Mouse (Mus musculus) hindbrain, embryonic 11.5 days (tissue): ENCODE measurements around the gene Castor1. TPM values are rescaled to one million over a fixed set of nuclear protein-coding genes. Genes with fewer than 3 reads are reported as not detected.
A peak's percentile ranks its signal among the peaks of the same experiment; 100 is the strongest.

ENCODE experiments used
- ATAC-seq: fragments of 200-750 bp; cut with Nextera tagmentation; 2 replicates; pipeline ENCODE4 v1.8.0; 2017; ENCODE audit warnings: mild to moderate bottlenecking, moderate TSS enrichment, moderate library complexity; ENCODE audit not compliant: low FRiP score
- DNase-seq: peaks from one replicate; pipeline ENCODE4 v3.0.0-alpha.2; 2015; ENCODE audit warnings: low spot score
- H3K27ac ChIP-seq: fragments of 300-500 bp; sonication (generic); 2 replicates; pipeline ENCODE4 v1.5.1; 2014; ENCODE audit warnings: mild to moderate bottlenecking, low read depth, low read length
- H3K27me3 ChIP-seq: fragments of 300-500 bp; sonication (generic); 2 replicates; pipeline ENCODE4 v1.6.1; 2014; ENCODE audit warnings: mild to moderate bottlenecking, low read length, moderate library complexity, mixed read lengths; ENCODE audit not compliant: control insufficient read depth, insufficient read depth
- H3K36me3 ChIP-seq: fragments of 300-500 bp; sonication (generic); 2 replicates; pipeline ENCODE4 v1.6.1; 2014; ENCODE audit warnings: mild to moderate bottlenecking, low read length, moderate library complexity, mixed read lengths; ENCODE audit not compliant: control insufficient read depth, insufficient read depth
- H3K4me1 ChIP-seq: fragments of 300-500 bp; sonication (generic); replicated peaks from 2 replicates; pipeline ENCODE4 v1.6.1; 2014; ENCODE audit warnings: low read length, mixed read lengths; ENCODE audit not compliant: control insufficient read depth, insufficient read depth
- H3K4me2 ChIP-seq: fragments of 300-500 bp; sonication (generic); replicated peaks from 2 replicates; pipeline ENCODE4 v1.6.1; 2014; ENCODE audit warnings: mild to moderate bottlenecking, low read depth, low read length
- H3K4me3 ChIP-seq: fragments of 300-500 bp; sonication (generic); 2 replicates; pipeline ENCODE4 v1.5.1; 2014; ENCODE audit warnings: low read depth, low read length
- H3K9ac ChIP-seq: fragments of 300-500 bp; sonication (generic); 2 replicates; pipeline ENCODE4 v1.6.1; 2014; ENCODE audit warnings: low read depth, low read length
- H3K9me3 ChIP-seq: fragments of 300-500 bp; sonication (generic); 2 replicates; pipeline ENCODE4 v1.6.1; 2016; ENCODE audit warnings: low read length; ENCODE audit not compliant: control insufficient read depth
- WGBS: fragments of 180-500 bp; shearing (Covaris S2); extraction: QIAGEN DNeasy Blood & Tissue Kit; methylation state at CpG from one replicate; pipeline ENCODE4 v1.1.7; 2014; 5-methylcytosine and 5-hydroxymethylcytosine counted together
- polyA plus RNA-seq: library from polyadenylated mRNA; unstranded; fragments of >200 nt; fragmentation: Nextera tagmentation; extraction: Ambion mirVana; gene quantifications from 2 replicates; pipeline ENCODE4 v1.2.1, GENCODE M21; 2014

The Castor1 gene
- polyA plus RNA-seq, 1 experiment from 2014 or later = 3.4 TPM

- Histone ChIP-seq H3K4me1 (no peaks in the 10 kb centered on the region), H3K4me3 (no peak overlapping the region), H3K27me3 (no peaks in the 10 kb centered on the region), H3K9ac (no peak overlapping the region), H3K4me2 (no peak overlapping the region), H3K27ac (no peak overlapping the region), H3K36me3 (no peaks in the 10 kb centered on the region), H3K9me3 (no peaks in the 10 kb centered on the region)
- DNase-seq = no peak
- 73% methylated on average over 14 of the region's 14 CpGs for WGBS
- no peak for ATAC-seq
Measured at GRCm38 (mm10) chr11:4247201-4247959, 29.4 kb downstream of the Castor1 start.

- Histone ChIP-seq H3K9ac (no peak overlapping the region), H3K9me3 (no peaks in the 10 kb centered on the region), H3K36me3 (no peaks in the 10 kb centered on the region), H3K27ac (no peak overlapping the region), H3K27me3 (no peaks in the 10 kb centered on the region), H3K4me3 (no peak overlapping the region), H3K4me2 (no peak overlapping the region), H3K4me1 (no peaks in the 10 kb centered on the region)
- WGBS = 91% methylated on average over 3 of the region's 3 CpGs
- DNase-seq = no peak
- ATAC-seq = no peak
Measured at GRCm38 (mm10) chr11:4249151-4249550, 31.1 kb downstream of the Castor1 start.

- H3K36me3 ChIP-seq = no peaks in the 10 kb centered on the region
- H3K4me3 ChIP-seq = no peak overlapping the region
- no peaks in the 10 kb centered on the region for H3K27me3 ChIP-seq
- DNase-seq (no peak), ATAC-seq (no peak)
- H3K4me1 ChIP-seq = no peaks in the 10 kb centered on the region
- no peak overlapping the region for H3K9ac ChIP-seq
- no peaks in the 10 kb centered on the region for H3K9me3 ChIP-seq
- 69% methylated on average over 7 of the region's 7 CpGs for WGBS
- no peak overlapping the region for H3K4me2 ChIP-seq
- no peak overlapping the region for H3K27ac ChIP-seq
Measured at GRCm38 (mm10) chr11:4250290-4250689, 32.3 kb downstream of the Castor1 start.

- 82% methylated on average over 3 of the region's 3 CpGs for WGBS
- no peak overlapping the region for H3K4me2 ChIP-seq
- DNase-seq (no peak), ATAC-seq (no peak)
- H3K9me3 ChIP-seq = no peaks in the 10 kb centered on the region
- H3K27me3 ChIP-seq = no peaks in the 10 kb centered on the region
- no peak overlapping the region for H3K27ac ChIP-seq
- no peak overlapping the region for H3K4me3 ChIP-seq
- no peak overlapping the region for H3K9ac ChIP-seq
- H3K36me3 ChIP-seq = no peaks in the 10 kb centered on the region
- H3K4me1 ChIP-seq = no peaks in the 10 kb centered on the region
Measured at GRCm38 (mm10) chr11:4251376-4251775, 33.4 kb downstream of the Castor1 start.

- H3K36me3 ChIP-seq = no peaks in the 10 kb centered on the region
- no peak overlapping the region for H3K9ac ChIP-seq
- no peaks in the 10 kb centered on the region for H3K27me3 ChIP-seq
- DNase-seq (no peak), ATAC-seq (no peak)
- no peak overlapping the region for H3K4me3 ChIP-seq
- no peaks in the 10 kb centered on the region for H3K9me3 ChIP-seq
- no peak overlapping the region for H3K4me2 ChIP-seq
- no peaks in the 10 kb centered on the region for H3K4me1 ChIP-seq
- 75% methylated on average over 2 of the region's 2 CpGs for WGBS
- H3K27ac ChIP-seq = no peak overlapping the region
Measured at GRCm38 (mm10) chr11:4252886-4253285, 34.9 kb downstream of the Castor1 start.

- Histone ChIP-seq H3K27me3 (no peaks in the 10 kb centered on the region), H3K4me1 (0 out of 2 replicates have a peak, but pooled peaks cover 2% of the 10 kb centered on the region), H3K4me2 (no peak within 1 kb of the TSS), H3K27ac (no peak within 1 kb of the TSS), H3K9ac (no peak within 1 kb of the TSS), H3K9me3 (no peaks in the 10 kb centered on the region), H3K4me3 (no peak within 1 kb of the TSS), H3K36me3 (no peaks in the 10 kb centered on the region)
- 65% methylated on average over 11 of the region's 11 CpGs for WGBS
- no peak for ATAC-seq
- no peak for DNase-seq
Measured at GRCm38 (mm10) chr11:4256846-4257607, 39.0 kb downstream of the Castor1 start, which contains the start of gene Lif. Gene Lif (plus strand): TSS chr11:4257557.

- Histone ChIP-seq H3K9ac (no peak overlapping the region), H3K4me2 (no peak overlapping the region), H3K36me3 (no peaks in the 10 kb centered on the region), H3K27me3 (no peaks in the 10 kb centered on the region), H3K9me3 (no peaks in the 10 kb centered on the region), H3K4me3 (no peak overlapping the region), H3K4me1 (0 out of 2 replicates have a peak, but pooled peaks cover 2% of the 10 kb centered on the region), H3K27ac (no peak overlapping the region)
- no peak for ATAC-seq
- 68% methylated on average over 5 of the region's 5 CpGs for WGBS
- no peak for DNase-seq
Measured at GRCm38 (mm10) chr11:4257756-4258155, 39.7 kb downstream of the Castor1 start.

- under 1% methylated on average over 7 of the region's 7 CpGs for WGBS
- ATAC-seq = peak; percentile 74
- DNase-seq = peak; percentile 92
- Histone ChIP-seq H3K9me3 (no peaks in the 10 kb centered on the region), H3K9ac (no peak overlapping the region), H3K4me3 (no peak overlapping the region), H3K27ac (no peak overlapping the region), H3K4me1 (0 out of 2 replicates have a peak, but pooled peaks cover 2% of the 10 kb centered on the region), H3K27me3 (no peaks in the 10 kb centered on the region), H3K36me3 (no peaks in the 10 kb centered on the region), H3K4me2 (peak overlapping the region; percentile 25; the same call in 1 of the 2 replicates)
Measured at GRCm38 (mm10) chr11:4258657-4259082, 40.6 kb downstream of the Castor1 start.
